Mouse (Mus musculus) MN1 (cell line): ENCODE results near the gene Rprd2.

Experiments used
- DNase-seq: peaks from one replicate; pipeline ENCODE4 v3.0.0-alpha.2; 2016; ENCODE audit warnings: low spot score

The Rprd2 gene

GRCm38 (mm10) chr3:95739353-95740104 lies 79.1 kb downstream of the Rprd2 start, which contains the start of gene Ecm1:
Gene Ecm1, minus strand, starts transcription at chr3:95739569.
- peak; percentile 77 for DNase-seq

GRCm38 (mm10) chr3:95735071-95735670 lies 83.5 kb downstream of the Rprd2 start:
- DNase-seq, result no peak

GRCm38 (mm10) chr3:95734092-95734702 lies 84.5 kb downstream of the Rprd2 start:
- DNase-seq, result peak; percentile 53

DNA sequence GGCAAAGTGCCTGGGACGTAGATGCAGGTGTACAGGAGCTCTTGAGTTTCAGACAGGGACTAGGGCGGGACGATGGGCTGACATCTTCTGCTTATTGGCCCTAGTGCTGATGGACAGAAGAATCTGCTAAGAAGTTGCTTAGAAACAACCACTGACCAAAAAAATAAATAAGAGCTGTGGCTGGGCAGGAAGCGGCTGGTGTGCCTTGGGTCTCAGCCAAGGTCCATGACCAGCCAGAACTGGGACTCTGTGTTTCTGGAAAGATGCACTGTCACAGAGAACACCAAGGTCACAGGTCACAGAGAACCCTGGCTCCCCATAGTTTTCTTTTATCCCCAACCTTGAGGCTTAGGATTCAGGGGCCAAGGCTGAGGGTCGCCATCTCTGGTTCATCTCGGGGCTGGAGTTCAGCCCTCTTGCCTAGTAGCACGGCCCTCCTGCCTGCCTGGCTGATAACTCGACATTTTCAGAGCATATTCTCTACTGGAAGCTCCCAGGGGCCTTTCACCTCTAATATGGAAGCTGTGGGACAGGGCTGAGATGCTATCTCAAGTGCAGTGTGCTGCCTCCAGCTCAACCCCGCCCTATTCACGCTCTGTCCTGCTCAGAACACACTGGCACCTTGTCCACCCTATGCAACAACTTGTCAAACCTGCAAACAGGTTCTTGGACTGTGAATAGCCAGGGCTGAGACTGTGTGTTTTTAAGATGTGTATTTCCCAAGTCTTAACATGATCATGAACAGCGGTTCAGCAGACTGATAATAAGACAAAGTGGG lies 85.7 kb downstream of the Rprd2 start:
- peak; percentile 86 for DNase-seq

GRCm38 (mm10) chr3:95732297-95732696 lies 86.4 kb downstream of the Rprd2 start:
- DNase-seq, result no peak

GRCm38 (mm10) chr3:95731802-95732201 lies 86.9 kb downstream of the Rprd2 start:
- no peak for DNase-seq

DNA sequence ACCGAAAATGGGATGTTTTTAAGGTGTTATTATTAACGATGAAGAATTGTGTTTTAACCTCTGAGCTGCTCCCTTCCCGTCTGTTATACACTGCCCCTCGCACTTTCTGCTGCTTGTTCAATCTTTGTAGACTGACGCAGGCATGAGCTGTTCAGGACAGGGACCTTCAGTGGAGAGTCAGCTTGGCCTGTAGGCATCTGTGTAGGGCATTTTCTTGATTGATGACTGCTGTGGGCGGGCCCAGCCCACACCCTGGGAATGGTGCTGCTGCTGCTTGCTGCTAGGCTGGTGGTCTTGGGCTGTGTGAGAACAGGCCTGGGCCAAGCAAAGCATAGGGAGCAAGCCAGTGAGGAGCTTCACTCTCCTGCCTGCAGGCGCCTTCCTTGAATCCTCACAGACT lies 88.2 kb downstream of the Rprd2 start:
- DNase-seq, result no peak

DNA sequence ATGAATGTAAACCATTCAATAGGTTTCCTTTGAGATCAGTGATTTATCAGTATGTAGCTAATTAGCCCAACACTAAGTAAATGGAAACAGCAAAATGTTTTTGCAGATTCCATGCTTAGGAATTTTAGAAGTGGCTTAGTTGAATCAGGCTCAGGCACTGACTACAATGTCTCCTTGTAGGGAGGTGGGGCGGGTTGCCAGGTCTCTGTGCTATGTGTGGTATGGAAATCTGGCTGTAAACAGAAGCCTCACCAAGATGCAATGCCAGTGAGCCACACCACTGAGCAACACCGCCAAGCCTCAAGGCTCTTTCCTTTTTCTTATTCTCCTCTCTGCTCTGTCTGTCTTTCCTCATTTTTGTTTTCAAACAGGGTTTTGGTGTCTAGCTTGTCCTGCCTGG lies 89.8 kb downstream of the Rprd2 start:
- no peak for DNase-seq

DNA sequence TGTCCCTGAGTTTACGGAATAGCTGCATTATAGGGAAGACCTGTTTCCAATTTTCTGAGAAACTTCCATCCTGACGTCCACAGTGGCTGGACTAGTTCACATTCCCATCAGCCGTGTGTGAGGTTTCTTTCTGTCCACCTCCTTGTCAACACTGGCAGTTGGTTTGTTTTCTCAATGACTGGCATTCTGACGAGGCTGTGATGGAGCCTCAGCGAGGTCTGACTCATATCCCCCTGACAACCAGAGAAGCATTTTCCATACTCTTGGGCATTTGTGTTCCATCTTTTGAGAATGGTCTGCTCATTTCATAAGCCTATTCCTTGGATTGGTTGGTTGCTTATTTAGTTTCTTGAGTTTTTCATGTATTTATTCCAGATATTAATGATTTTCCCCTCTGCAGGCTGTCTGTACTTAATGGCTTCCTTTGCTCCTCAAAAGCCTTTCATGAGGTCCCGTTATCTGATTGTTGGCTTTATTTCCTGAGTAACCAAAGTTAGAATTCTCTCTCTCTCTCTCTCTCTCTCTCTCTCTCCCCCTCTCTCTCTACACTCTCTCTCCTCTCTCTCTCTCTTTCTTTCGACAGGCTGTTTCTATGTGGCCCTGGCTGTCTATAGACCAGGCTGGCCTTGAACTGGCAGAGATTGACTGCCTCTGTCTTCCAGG lies 91.8 kb downstream of the Rprd2 start:
- DNase-seq, result peak; percentile 72

GRCm38 (mm10) chr3:95725863-95726262 lies 92.8 kb downstream of the Rprd2 start:
- DNase-seq, result peak; percentile 63

- DNase-seq, result no peak
Measured at GRCm38 (mm10) chr3:95722386-95722785, 96.3 kb downstream of the Rprd2 start.

- no peak for DNase-seq
Measured at GRCm38 (mm10) chr3:95718153-95718552, 100.5 kb downstream of the Rprd2 start.

GRCm38 (mm10) chr3:95716075-95716474 lies 102.6 kb downstream of the Rprd2 start:
- no peak for DNase-seq
